Mouse (Mus musculus) adrenal gland, adult 8-10 months (tissue): Measurements from ENCODE around the gene Eci2. TPM values are rescaled to one million over a fixed set of nuclear protein-coding genes. Genes with fewer than 3 reads are reported as not detected.
A peak's percentile ranks its signal among the peaks of the same experiment; 100 is the strongest.
"Not testable (repeated sequence)": the region's sequence is repeated elsewhere in the genome, so short reads cannot be mapped to it uniquely, and the experiment has no call there.

ENCODE experiments used
- DNase-seq: peaks from one replicate; pipeline ENCODE4 v3.0.0; 2022
- total RNA-seq, 4 experiments: library from RNA; stranded (reverse); gene quantifications; 2 replicates each; pipeline ENCODE4 v1.2.4; 2022

Eci2 gene
- total RNA-seq, result 100 to 1,000 TPM; 103 to 129 (median 113) TPM

DNA sequence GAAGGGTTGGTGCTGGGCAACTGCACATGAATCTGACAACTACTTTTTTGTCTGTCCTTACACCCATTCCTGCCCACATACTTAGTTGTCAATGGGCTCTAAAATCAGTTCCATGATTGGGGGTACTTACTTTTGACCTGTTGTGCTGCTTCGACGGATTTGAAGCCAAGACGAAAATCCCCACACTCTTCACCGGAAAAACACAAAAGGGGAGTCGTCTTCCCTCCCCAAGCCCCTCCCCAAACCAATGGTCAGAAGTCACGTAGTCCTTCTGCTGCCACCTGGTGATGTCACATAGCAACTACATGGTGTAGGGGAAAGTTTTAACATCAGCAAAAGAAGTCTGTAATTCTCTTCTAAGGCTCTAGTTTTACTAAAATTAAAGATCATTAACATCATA lies at the start of gene Eci2:
Eci2 (minus strand) TSS at position 218 of the 400 bp plus-strand sequence.
- DNase-seq, result no peak

- no peak for DNase-seq
Measured at GRCm38 (mm10) chr13:35074862-35075261, 48.0 kb upstream of the Eci2 start.

GRCm38 (mm10) chr13:35070485-35071472 lies 43.9 kb upstream of the Eci2 start:
- no peak for DNase-seq

DNA sequence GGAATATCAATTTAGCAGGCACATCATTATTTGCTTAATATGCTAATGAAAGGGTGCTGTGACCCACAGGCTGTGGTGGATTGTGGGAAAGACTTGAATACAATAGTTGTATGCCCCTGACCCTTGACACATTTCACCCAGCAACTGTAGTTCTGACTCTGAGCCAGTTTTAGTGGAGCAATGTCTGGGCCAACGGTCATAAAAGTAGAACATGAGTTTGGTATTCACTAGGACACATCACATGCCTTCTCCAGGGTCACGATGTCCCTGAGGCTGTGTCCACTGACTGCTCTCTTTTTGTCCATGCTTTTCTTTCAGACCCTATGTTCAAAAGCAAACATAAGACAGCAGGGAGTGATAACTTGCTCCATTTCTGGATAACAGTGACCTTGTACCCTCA lies 40.2 kb upstream of the Eci2 start:
- DNase-seq, result peak; percentile 68

GRCm38 (mm10) chr13:35066033-35066432 lies 39.1 kb upstream of the Eci2 start:
- no peak for DNase-seq

DNA sequence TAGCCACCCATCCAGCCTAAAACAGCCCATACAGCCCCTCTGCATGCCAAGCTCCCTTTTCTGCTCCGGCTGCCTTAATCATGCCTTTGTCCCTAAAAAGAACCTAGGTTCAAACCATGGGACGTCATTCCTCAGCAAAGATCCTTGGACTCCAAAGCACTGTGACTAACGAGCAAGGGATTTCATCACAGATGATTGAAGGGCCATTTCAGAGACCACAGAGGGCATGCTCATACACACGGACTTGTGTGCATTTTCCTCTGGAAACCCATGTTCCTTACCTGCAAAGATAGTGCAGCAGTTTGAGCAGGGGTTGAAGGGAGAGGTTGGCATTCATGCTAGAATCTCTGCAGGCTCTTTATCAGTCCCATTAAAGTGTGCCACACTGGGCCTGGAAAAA lies 37.5 kb upstream of the Eci2 start:
- peak; percentile 55 for DNase-seq

DNA sequence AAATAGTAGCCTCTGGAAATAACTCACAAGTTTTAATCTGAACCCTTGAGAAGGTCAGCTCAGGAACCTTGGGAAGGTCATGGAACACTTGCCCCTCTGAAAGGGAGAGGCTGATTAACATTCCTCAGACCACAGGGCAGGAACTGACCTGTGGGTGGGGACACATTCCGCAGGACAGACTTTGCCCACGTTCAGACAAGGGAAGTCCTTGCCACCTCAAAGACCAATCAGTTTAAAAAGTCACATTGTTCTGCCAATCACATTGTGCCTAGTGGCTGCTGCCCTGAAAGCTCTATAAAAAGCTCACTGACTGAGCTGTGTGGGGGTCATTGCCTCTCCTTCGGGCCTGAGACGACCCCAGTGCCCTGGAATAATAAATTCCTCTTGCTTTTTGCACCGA lies 31.2 kb upstream of the Eci2 start:
- DNase-seq, result no peak

GRCm38 (mm10) chr13:35036486-35036885 lies 9.6 kb upstream of the Eci2 start:
- DNase-seq, result no peak

GRCm38 (mm10) chr13:35035731-35036130 lies 8.8 kb upstream of the Eci2 start:
- DNase-seq, result no peak

DNA sequence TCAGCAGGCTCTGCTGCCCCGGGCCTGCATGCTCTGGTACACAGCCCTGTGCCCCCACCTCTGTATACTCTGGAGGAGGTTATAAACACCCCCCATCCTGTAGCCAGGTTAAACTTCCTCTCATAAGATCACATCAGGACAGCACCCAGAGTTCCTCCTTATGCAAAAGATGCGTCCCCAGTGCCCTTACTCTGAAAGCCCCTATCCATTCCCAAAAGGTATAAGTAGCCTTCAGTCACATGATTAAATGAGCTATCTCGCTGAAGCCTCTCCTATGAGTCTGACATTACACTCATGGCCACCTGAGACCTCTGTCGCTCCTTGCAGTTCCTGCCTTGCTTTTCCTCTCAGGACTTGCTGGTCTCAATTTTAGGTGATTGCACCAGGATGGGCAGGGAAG lies 6.7 kb upstream of the Eci2 start:
- DNase-seq, result no peak

DNA sequence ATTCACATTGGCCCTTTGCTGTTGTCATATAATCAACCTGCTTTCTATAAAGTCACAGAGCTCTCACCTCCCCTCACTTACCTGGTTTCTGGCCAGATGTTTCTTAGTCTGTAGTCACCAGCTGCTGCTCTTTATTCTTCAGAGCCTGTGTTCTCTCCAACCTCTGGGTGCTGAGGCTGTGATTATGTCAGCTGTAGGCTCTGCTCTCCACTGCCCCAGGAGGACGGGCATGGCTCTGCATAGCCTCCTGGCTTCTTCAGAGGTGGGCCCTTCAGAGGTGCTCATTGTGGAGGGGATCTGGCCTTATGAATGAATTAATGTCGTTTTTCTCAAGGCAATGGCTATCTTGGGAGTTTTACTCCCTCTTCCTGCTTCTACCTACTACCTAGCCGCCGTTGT lies 4.8 kb upstream of the Eci2 start:
- no peak for DNase-seq

DNA sequence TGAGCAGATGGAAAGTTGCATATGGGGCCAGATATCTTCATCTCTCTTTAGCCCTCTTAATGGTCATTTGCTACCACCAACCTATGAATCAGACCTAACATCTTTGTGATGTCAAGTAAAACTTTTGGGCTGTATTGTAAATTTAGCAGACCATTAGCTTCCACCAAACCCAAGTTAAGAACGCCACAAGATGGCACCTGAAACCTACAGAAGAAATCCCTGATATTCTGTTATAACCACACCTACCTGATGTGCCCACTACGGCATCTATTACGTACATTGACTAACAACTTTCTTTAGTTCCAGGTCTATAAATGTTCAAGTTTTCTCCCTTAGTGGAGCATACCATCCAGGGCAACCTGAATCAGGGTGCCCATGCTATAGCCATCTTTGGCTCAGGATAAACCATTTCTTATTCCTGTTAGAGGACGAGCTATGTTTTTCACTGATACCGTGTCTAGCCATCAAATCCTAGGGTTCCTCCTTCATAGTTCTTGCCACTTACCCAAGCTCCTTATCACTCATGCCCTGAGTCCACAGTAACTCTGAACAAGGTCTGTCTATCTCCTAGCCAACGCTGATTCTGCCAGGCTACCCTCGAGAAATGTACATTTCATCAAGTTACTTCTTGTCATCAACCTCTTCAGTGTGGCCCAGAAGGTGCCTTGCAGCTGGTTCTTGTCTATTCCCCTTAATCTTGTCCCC lies 4.2 kb upstream of the Eci2 start:
- no peak for DNase-seq

DNA sequence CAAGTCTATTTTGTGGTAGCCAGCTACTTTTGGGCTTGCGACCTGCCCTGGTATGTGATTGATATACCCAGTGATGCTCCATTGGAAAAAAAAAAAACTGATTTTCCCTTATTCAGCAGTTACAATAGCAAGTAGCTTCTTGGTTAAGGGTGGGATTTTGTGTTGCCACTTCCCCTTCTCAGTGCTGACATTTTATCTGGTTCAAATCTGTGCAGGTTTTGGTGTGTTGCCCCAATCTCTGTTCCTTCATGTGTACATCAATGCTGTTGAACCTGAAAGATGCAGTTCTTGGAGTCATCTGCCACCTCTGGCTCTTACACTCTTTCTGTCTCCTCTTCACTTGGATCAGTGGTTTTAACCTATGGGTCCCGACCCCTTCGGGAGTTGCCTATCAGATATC lies 1.5 kb upstream of the Eci2 start:
- DNase-seq, result no peak

DNA sequence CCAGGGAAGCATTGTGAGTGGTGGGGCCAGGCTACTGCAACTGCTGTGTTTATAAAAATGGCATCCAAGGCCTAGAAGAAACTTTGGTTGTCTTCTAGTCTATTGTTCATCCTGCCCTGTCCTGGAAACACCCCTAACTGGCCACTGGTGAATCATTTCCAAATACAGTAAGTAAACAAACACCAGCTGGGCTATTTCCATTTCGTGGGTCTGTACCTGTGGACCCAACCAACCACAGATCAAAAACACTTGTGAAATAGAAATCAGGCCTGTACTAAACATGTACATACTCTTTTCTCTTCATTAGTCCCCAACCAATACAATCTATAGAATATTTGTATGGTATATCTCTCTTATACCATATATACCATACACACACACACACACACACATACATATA lies 3.5 kb downstream of the Eci2 start:
- not testable (repeated sequence) for DNase-seq

GRCm38 (mm10) chr13:35020383-35020782 lies 6.5 kb downstream of the Eci2 start:
- no peak for DNase-seq

DNA sequence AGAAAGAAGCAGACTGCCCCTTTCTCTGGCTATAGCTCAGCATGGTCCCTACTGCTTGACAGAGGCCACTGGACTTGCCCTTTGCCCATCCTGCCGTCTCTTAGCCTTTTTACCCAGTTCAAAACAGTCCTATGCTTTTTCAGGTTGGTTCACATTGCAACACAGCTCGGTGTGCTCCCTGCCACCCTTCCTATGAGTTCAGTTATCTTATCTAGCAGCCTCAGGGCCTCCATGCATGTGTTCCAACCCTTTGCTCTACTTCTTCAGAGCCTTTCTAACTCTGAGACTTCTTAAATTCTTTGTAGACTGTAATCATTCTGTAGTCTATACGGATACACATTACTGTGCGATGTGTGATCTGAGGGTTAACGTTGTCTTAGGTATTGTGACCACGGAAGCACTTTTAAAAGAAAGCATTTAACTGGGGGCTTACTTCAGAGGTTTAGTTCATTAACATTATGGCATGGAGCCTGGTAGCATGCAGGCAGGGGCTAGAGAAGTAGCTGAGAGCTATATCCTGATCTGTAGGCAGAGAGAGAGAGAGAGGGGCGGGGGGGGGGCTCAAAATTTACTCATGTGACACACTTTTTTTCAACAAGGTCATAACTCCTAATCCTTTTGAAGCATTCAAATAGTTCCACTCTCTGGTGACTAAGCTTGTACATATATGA lies 7.9 kb downstream of the Eci2 start:
- DNase-seq, result no peak

GRCm38 (mm10) chr13:35017392-35017791 lies 9.5 kb downstream of the Eci2 start:
- DNase-seq, result no peak

GRCm38 (mm10) chr13:35016067-35016466 lies 10.8 kb downstream of the Eci2 start:
- no peak for DNase-seq

DNA sequence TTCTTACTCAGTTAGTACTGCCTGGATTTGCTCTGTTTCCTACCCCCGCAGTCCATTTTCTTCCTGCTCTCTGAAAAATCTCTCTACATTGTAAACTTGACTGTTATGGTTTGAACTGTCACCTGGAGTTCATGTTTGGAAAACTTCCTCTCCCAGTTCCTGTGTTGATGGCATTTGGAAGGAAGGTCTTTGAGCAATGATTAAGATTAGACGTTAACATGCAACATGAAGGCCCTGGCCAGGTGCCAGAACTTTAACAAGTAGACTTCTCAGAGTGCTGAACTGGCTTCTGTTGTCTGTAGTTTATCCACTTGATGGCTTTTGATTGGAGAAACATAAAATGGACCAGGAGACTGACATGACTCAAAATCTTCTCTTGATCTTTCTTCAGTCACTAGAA lies 31.0 kb downstream of the Eci2 start:
- no peak for DNase-seq

- peak; percentile 95 for DNase-seq
Measured at GRCm38 (mm10) chr13:34993983-34994811, 32.7 kb downstream of the Eci2 start.

DNA sequence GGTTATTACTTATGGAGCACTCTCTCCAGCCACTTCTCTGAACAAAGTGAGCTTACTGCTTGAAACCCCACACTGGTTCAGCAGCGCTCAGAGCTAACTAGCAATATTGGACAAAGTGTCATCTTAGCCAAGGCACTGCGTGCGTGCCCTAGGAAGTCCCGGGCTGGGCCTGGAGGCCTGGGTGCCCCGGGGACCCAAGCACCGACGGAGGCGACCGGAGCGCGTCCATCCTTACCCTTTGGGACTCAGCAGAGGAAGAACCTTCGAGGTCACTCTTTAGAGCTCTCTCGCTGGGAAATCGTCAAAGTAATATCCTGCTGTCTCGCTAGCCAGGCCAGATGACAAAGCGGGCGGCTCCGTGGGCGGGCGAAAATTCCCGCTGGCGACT lies 33.3 kb downstream of the Eci2 start:
- DNase-seq, result no peak

DNA sequence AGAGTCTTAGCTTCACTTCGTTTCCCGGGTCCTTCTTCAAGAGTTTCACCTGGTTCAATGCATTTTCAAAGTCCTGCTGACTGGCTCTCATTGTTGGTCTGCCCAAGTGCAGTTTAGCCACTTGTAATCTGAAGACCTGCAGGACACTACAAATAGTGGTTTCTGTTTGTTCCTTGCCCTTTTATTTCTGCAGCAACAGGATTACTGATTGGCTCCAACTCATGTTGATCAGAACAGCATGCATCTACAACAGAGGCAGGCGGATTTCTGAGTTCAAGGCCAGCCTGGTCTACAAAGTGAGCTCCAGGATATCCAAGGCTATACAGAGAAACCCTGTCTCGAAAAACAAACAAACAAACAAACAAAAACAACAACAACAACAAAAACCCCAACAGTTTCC lies 33.8 kb downstream of the Eci2 start:
- no peak for DNase-seq
